In genomic region chr16:38673511-38673910, GRCm38 (mm10) we compare ENCODE assay signal across 8 mouse cellular contexts. TPM values are rescaled to one million over a fixed set of nuclear protein-coding genes. Genes with fewer than 3 reads are reported as not detected.
A peak's percentile ranks its signal among the peaks of the same experiment; 100 is the strongest.
DNase-seq lines count a peak whose midpoint lies in the region; ATAC-seq lines count a peak whose summit lies in the region.

No protein-coding gene starts in this region.

- H3K4me2 ChIP-seq in heart, embryonic 14.5 days (ENCODE audit: low read length), result no peak overlapping the region
- H3K4me2 ChIP-seq in intestine, embryonic 16.5 days (ENCODE audit: low read depth, low read length), result no peak overlapping the region
- H3K4me2 ChIP-seq in midbrain, embryonic 14.5 days (ENCODE audit: low read length), result no peak overlapping the region
- H3K4me2 ChIP-seq in liver, embryonic 11.5 days, result no peak overlapping the region

- peaks cover 44 to 82% of the 10 kb centered on the region in 2 experiments for H3K4me1 ChIP-seq in heart, embryonic 14.5 days (ENCODE audit: control insufficient read depth in 2 of 2, insufficient read depth in 2 of 2, low read length in 2 of 2)
- peaks cover 20% of the 10 kb centered on the region for H3K4me1 ChIP-seq in forebrain, embryonic 10.5 days
- 0 out of 2 replicates have a peak, but pooled peaks cover 2% of the 10 kb centered on the region for H3K4me1 ChIP-seq in intestine, embryonic 16.5 days (ENCODE audit: control insufficient read depth, insufficient read depth, low read length)
- peaks cover 18% of the 10 kb centered on the region; the same call in 1 of the 2 replicates for H3K4me1 ChIP-seq in midbrain, embryonic 14.5 days (ENCODE audit: control insufficient read depth, insufficient read depth, low read length)
- no peaks in the 10 kb centered on the region for H3K4me1 ChIP-seq in liver, embryonic 11.5 days (replicated peaks; ENCODE audit: control insufficient read depth, insufficient read depth, low read length)

- ATAC-seq in heart, embryonic 14.5 days (ENCODE audit: insufficient number of reproducible peaks, insufficient read depth, low FRiP score, low read depth), result peak; percentile 60
- peak; percentile 48; the same call in 1 of the 2 replicates for ATAC-seq in intestine, embryonic 16.5 days
- peak; percentile 89 for ATAC-seq in midbrain, embryonic 14.5 days (ENCODE audit: low FRiP score, low TSS enrichment)
- no peak; the same call in 1 of the 2 replicates for ATAC-seq in liver, embryonic 11.5 days (replicated peaks; ENCODE audit: low FRiP score)
- no peak for ATAC-seq in erythroblast, adult 5-6 weeks (replicated peaks; ENCODE audit: low FRiP score, poor library complexity, severe bottlenecking)
- no peak for ATAC-seq in granulocyte monocyte progenitor cell, adult 5-6 weeks (replicated peaks; ENCODE audit: poor library complexity, severe bottlenecking)

- H3K9ac ChIP-seq in heart, embryonic 14.5 days (ENCODE audit: low read length), result no peak overlapping the region; the same call in 1 of the 2 replicates
- H3K9ac ChIP-seq in intestine, embryonic 16.5 days (ENCODE audit: low read depth, low read length), result no peak overlapping the region
- H3K9ac ChIP-seq in midbrain, embryonic 14.5 days (replicated peaks; ENCODE audit: low read length), result no peak overlapping the region
- no peak overlapping the region for H3K9ac ChIP-seq in liver, embryonic 11.5 days (ENCODE audit: low read depth, low read length)

- H3K36me3 ChIP-seq in heart, embryonic 14.5 days (ENCODE audit: control insufficient read depth, insufficient read depth, low read length), result no peaks in the 10 kb centered on the region; the same call in 1 of the 2 replicates
- peaks cover 7% of the 10 kb centered on the region for H3K36me3 ChIP-seq in forebrain, embryonic 10.5 days (replicated peaks)
- H3K36me3 ChIP-seq in intestine, embryonic 16.5 days (ENCODE audit: control insufficient read depth, insufficient read depth, low read length), result no peaks in the 10 kb centered on the region
- H3K36me3 ChIP-seq in midbrain, embryonic 14.5 days (ENCODE audit: control insufficient read depth, insufficient read depth, low read length), result no peaks in the 10 kb centered on the region
- H3K36me3 ChIP-seq in liver, embryonic 11.5 days (ENCODE audit: control insufficient read depth, insufficient read depth, low read length), result no peaks in the 10 kb centered on the region

- no peak overlapping the region for H3K4me3 ChIP-seq in heart, embryonic 14.5 days (ENCODE audit: control insufficient read depth in 1 of 2, insufficient read depth in 1 of 2, low read depth in 1 of 2, low read length in 2 of 2)
- H3K4me3 ChIP-seq in forebrain, embryonic 10.5 days, result no peak overlapping the region
- H3K4me3 ChIP-seq in intestine, embryonic 16.5 days (ENCODE audit: low read length), result no peak overlapping the region
- H3K4me3 ChIP-seq in midbrain, embryonic 14.5 days (replicated peaks; ENCODE audit: low read depth, low read length), result no peak overlapping the region
- H3K4me3 ChIP-seq in liver, embryonic 11.5 days (ENCODE audit: low read depth, low read length), result no peak overlapping the region

- no peaks in the 10 kb centered on the region for H3K9me3 ChIP-seq in heart, embryonic 14.5 days (ENCODE audit: control insufficient read depth, low read length)
- H3K9me3 ChIP-seq in forebrain, embryonic 10.5 days, result no peaks in the 10 kb centered on the region
- no peaks in the 10 kb centered on the region for H3K9me3 ChIP-seq in intestine, embryonic 16.5 days (ENCODE audit: control insufficient read depth, low read length)
- H3K9me3 ChIP-seq in midbrain, embryonic 14.5 days (ENCODE audit: control insufficient read depth, low read length), result no peaks in the 10 kb centered on the region
- no peaks in the 10 kb centered on the region for H3K9me3 ChIP-seq in liver, embryonic 11.5 days (ENCODE audit: control insufficient read depth, low read length)

- H3K27ac ChIP-seq in heart, embryonic 14.5 days (replicated peaks in 1 of 2; ENCODE audit: control insufficient read depth in 1 of 2, insufficient read depth in 1 of 2, low read depth in 2 of 2, low read length in 2 of 2), result peak overlapping the region; percentile 19 to 85
- peak overlapping the region; percentile 76 for H3K27ac ChIP-seq in forebrain, embryonic 10.5 days
- no peak overlapping the region for H3K27ac ChIP-seq in intestine, embryonic 16.5 days (ENCODE audit: low read length)
- H3K27ac ChIP-seq in midbrain, embryonic 14.5 days (replicated peaks; ENCODE audit: low read depth, low read length), result peak overlapping the region; percentile 58
- no peak overlapping the region for H3K27ac ChIP-seq in liver, embryonic 11.5 days (ENCODE audit: low read depth, low read length)

- H3K27me3 ChIP-seq in heart, embryonic 14.5 days (ENCODE audit: control insufficient read depth, insufficient read depth, low read length), result no peaks in the 10 kb centered on the region
- no peaks in the 10 kb centered on the region for H3K27me3 ChIP-seq in forebrain, embryonic 10.5 days (ENCODE audit: poor library complexity, severe bottlenecking)
- no peaks in the 10 kb centered on the region for H3K27me3 ChIP-seq in intestine, embryonic 16.5 days (replicated peaks; ENCODE audit: control insufficient read depth, insufficient read depth, low read length)
- no peaks in the 10 kb centered on the region for H3K27me3 ChIP-seq in midbrain, embryonic 14.5 days (ENCODE audit: control insufficient read depth, insufficient read depth, low read length)
- H3K27me3 ChIP-seq in liver, embryonic 11.5 days (replicated peaks; ENCODE audit: control insufficient read depth, insufficient read depth, low read length), result 0 out of 2 replicates have a peak, but pooled peaks cover 2% of the 10 kb centered on the region

- WGBS in heart, embryonic 14.5 days, result 52% methylated on average over 15 of the region's 15 CpGs
- 68% methylated on average over 15 of the region's 15 CpGs for WGBS in forebrain, embryonic 10.5 days
- WGBS in intestine, embryonic 16.5 days, result 70% methylated on average over 15 of the region's 15 CpGs
- 24% methylated on average over 15 of the region's 15 CpGs for WGBS in midbrain, embryonic 14.5 days
- WGBS in liver, embryonic 11.5 days, result 85% methylated on average over 15 of the region's 15 CpGs

- intact Hi-C loops in heart, postnatal 14 days (cut with DNase I), result no loop called here

- DNase-seq in heart, postnatal 14 days, result no peak
- DNase-seq in forebrain, embryonic 10.5 days (ENCODE audit: extremely low spot score, low spot score), result peak; percentile 27
- DNase-seq in midbrain, embryonic 14.5 days, result peak; percentile 81
- no peak for DNase-seq in liver, embryonic 11.5 days (ENCODE audit: low spot score)

RNA-seq across cellular contexts. Expression of gene Arhgap31, which starts 39.6 kb away (rescaled TPM):
- 46.6 and 51.3 TPM in 2 replicates for polyA plus RNA-seq in heart, embryonic 14.5 days (2014; fragmentation: Nextera tagmentation; extraction: Ambion mirVana)
- 10 to 100 TPM; 50.0 to 50.9 TPM for total RNA-seq in heart, postnatal 14 days (2021)
- 7.3 and 7.4 TPM in 2 replicates for polyA plus RNA-seq in forebrain, embryonic 10.5 days (2016; fragmentation: Nextera tagmentation; extraction: Ambion mirVana)
- 5.7 TPM in 2 replicates for polyA plus RNA-seq in intestine, embryonic 16.5 days (2015; fragmentation: Nextera tagmentation; extraction: Ambion mirVana)
- polyA plus RNA-seq in midbrain, embryonic 14.5 days (2014; fragmentation: Nextera tagmentation; extraction: Ambion mirVana), result 2.0 and 6.3 TPM in 2 replicates
- 7.0 and 7.4 TPM in 2 replicates for polyA plus RNA-seq in liver, embryonic 11.5 days (2014; fragmentation: Nextera tagmentation; extraction: Ambion mirVana)
- 2.7 TPM in 2 replicates for total RNA-seq in erythroblast, adult 5-6 weeks (2015; ENCODE audit: low replicate concordance)
- total RNA-seq in erythroblast, adult 5-6 weeks (2017; ENCODE audit: low replicate concordance), result 2.0 and 2.3 TPM in 2 replicates
- 17.4 and 18.3 TPM in 2 replicates for total RNA-seq in granulocyte monocyte progenitor cell, adult 5-6 weeks (2014; fragmentation: Nextera tagmentation)
- total RNA-seq in granulocyte monocyte progenitor cell, adult 5-6 weeks (2017), result 6.5 and 7.7 TPM in 2 replicates

Comparison
In these comparisons a context has a peak if more than half of its experiments do, and no peak if none do; other contexts are left out.
1. ATAC-seq: peak in heart, embryonic 14.5 days (single experiment), intestine, embryonic 16.5 days (single experiment) and midbrain, embryonic 14.5 days (single experiment); none in liver, embryonic 11.5 days (single experiment), erythroblast, adult 5-6 weeks (single experiment) and granulocyte monocyte progenitor cell, adult 5-6 weeks (single experiment).
2. H3K27ac ChIP-seq: peak in heart, embryonic 14.5 days (2 of 2), forebrain, embryonic 10.5 days (single experiment) and midbrain, embryonic 14.5 days (single experiment); none in intestine, embryonic 16.5 days (single experiment) and liver, embryonic 11.5 days (single experiment).
3. DNase-seq: peak in forebrain, embryonic 10.5 days (single experiment) and midbrain, embryonic 14.5 days (single experiment); none in heart, postnatal 14 days (0 of 2) and liver, embryonic 11.5 days (single experiment).